Mouse (Mus musculus) heart, embryonic 12.5 days (tissue): ENCODE data around the gene Ces5a. TPM values are rescaled to one million over a fixed set of nuclear protein-coding genes. Genes with fewer than 3 reads are reported as not detected.
"Not testable (repeated sequence)": the region's sequence is repeated elsewhere in the genome, so short reads cannot be mapped to it uniquely, and the experiment has no call there.

Source experiments
- ATAC-seq: fragments of 200-750 bp; cut with Nextera tagmentation; 2 replicates; pipeline ENCODE4 v1.8.0; 2017; ENCODE audit warnings: moderate TSS enrichment, moderate library complexity; ENCODE audit not compliant: insufficient number of reproducible peaks, low FRiP score
- H3K27ac ChIP-seq: fragments of 300-500 bp; sonication (generic); 2 replicates; pipeline ENCODE4 v1.5.1; 2016; ENCODE audit warnings: mild to moderate bottlenecking, moderate library complexity; ENCODE audit not compliant: poor library complexity, severe bottlenecking
- H3K27me3 ChIP-seq: fragments of 300-500 bp; sonication (generic); replicated peaks from 2 replicates; pipeline ENCODE4 v1.6.1; 2016; ENCODE audit warnings: mild to moderate bottlenecking, moderate library complexity
- H3K36me3 ChIP-seq: fragments of 300-500 bp; sonication (generic); 2 replicates; pipeline ENCODE4 v1.6.1; 2016; ENCODE audit warnings: mild to moderate bottlenecking, moderate library complexity
- H3K4me1 ChIP-seq: fragments of 300-500 bp; sonication (generic); replicated peaks from 2 replicates; pipeline ENCODE4 v1.6.1; 2016; ENCODE audit warnings: mild to moderate bottlenecking
- H3K4me2 ChIP-seq: fragments of 300-500 bp; sonication (generic); 2 replicates; pipeline ENCODE4 v1.6.1; 2016; ENCODE audit warnings: mild to moderate bottlenecking, moderate library complexity
- H3K4me3 ChIP-seq: fragments of 300-500 bp; sonication (generic); 2 replicates; pipeline ENCODE4 v1.5.1; 2016; ENCODE audit warnings: mild to moderate bottlenecking
- H3K9ac ChIP-seq: fragments of 300-500 bp; sonication (generic); 2 replicates; pipeline ENCODE4 v1.6.1; 2016; ENCODE audit warnings: mild to moderate bottlenecking, moderate library complexity
- H3K9me3 ChIP-seq: fragments of 300-500 bp; sonication (generic); replicated peaks from 2 replicates; pipeline ENCODE4 v1.6.1; 2016; ENCODE audit warnings: mild to moderate bottlenecking, moderate library complexity
- WGBS: fragments of 180-500 bp; shearing (Covaris S2); methylation state at CpG from one replicate; pipeline ENCODE4 v1.1.7; 2016; 5-methylcytosine and 5-hydroxymethylcytosine counted together
- polyA plus RNA-seq: library from polyadenylated mRNA; unstranded; fragments of >200 nt; fragmentation: Nextera tagmentation; extraction: Ambion mirVana; gene quantifications from 2 replicates; pipeline ENCODE4 v1.2.1, GENCODE M21; 2016

Ces5a gene
- polyA plus RNA-seq, 1 experiment from 2014 or later, result 0.26 TPM

- Histone ChIP-seq H3K9ac (no peak overlapping the region), H3K4me2 (no peak overlapping the region), H3K27ac (no peak overlapping the region), H3K27me3 (no peaks in the 10 kb centered on the region), H3K4me3 (no peak overlapping the region), H3K9me3 (no peaks in the 10 kb centered on the region), H3K36me3 (no peaks in the 10 kb centered on the region), H3K4me1 (0 out of 2 replicates have a peak, but pooled peaks cover 2% of the 10 kb centered on the region)
- 79% methylated on average over 3 of the region's 3 CpGs for WGBS
- no peak for ATAC-seq
These were observed 25.6 kb upstream of the Ces5a start for GRCm38 (mm10) chr8:93561271-93561670.

- H3K27me3 ChIP-seq, result no peaks in the 10 kb centered on the region
- H3K9ac ChIP-seq, result no peak overlapping the region
- peaks cover 2% of the 10 kb centered on the region; the same call in 1 of the 2 replicates for H3K9me3 ChIP-seq
- H3K27ac ChIP-seq, result no peak overlapping the region
- no peaks in the 10 kb centered on the region for H3K36me3 ChIP-seq
- H3K4me1 ChIP-seq, result 0 out of 2 replicates have a peak, but pooled peaks cover 2% of the 10 kb centered on the region
- ATAC-seq, result no peak
- WGBS, result 65% methylated on average over 2 of the region's 2 CpGs
- no peak overlapping the region for H3K4me2 ChIP-seq
- H3K4me3 ChIP-seq, result no peak overlapping the region
These were observed 24.1 kb upstream of the Ces5a start for GRCm38 (mm10) chr8:93559696-93560095.

GRCm38 (mm10) chr8:93502634-93503033, 33.0 kb downstream of the Ces5a start:
- no peak overlapping the region for H3K4me2 ChIP-seq
- H3K9ac ChIP-seq, result no peak overlapping the region
- no peaks in the 10 kb centered on the region for H3K4me1 ChIP-seq
- no peaks in the 10 kb centered on the region for H3K9me3 ChIP-seq
- H3K4me3 ChIP-seq, result no peak overlapping the region
- no peak overlapping the region for H3K27ac ChIP-seq
- 0 out of 2 replicates have a peak, but pooled peaks cover 4% of the 10 kb centered on the region for H3K27me3 ChIP-seq
- no peak for ATAC-seq
- WGBS, result 77% methylated on average over 3 of the region's 3 CpGs
- no peaks in the 10 kb centered on the region for H3K36me3 ChIP-seq

GRCm38 (mm10) chr8:93499437-93499836, 36.2 kb downstream of the Ces5a start:
- Histone ChIP-seq H3K27me3 (0 out of 2 replicates have a peak, but pooled peaks cover 4% of the 10 kb centered on the region), H3K27ac (no peak overlapping the region), H3K4me3 (no peak overlapping the region), H3K4me1 (no peaks in the 10 kb centered on the region), H3K9ac (no peak overlapping the region), H3K9me3 (no peaks in the 10 kb centered on the region), H3K36me3 (no peaks in the 10 kb centered on the region), H3K4me2 (no peak overlapping the region)
- 38% methylated on average over 9 of the region's 9 CpGs for WGBS
- ATAC-seq, result no peak

- WGBS, result 21% methylated on average over 6 of the region's 6 CpGs
- H3K27me3 ChIP-seq, result 0 out of 2 replicates have a peak, but pooled peaks cover 4% of the 10 kb centered on the region
- no peak overlapping the region for H3K4me3 ChIP-seq
- no peak overlapping the region for H3K4me2 ChIP-seq
- H3K9ac ChIP-seq, result no peak overlapping the region
- H3K27ac ChIP-seq, result no peak overlapping the region
- no peak for ATAC-seq
- no peaks in the 10 kb centered on the region for H3K36me3 ChIP-seq
- no peaks in the 10 kb centered on the region for H3K9me3 ChIP-seq
- no peaks in the 10 kb centered on the region for H3K4me1 ChIP-seq
These were observed 40.3 kb downstream of the Ces5a start for GRCm38 (mm10) chr8:93495330-93495729.

GRCm38 (mm10) chr8:93488743-93489142, 46.9 kb downstream of the Ces5a start:
- Histone ChIP-seq H3K36me3 (no peaks in the 10 kb centered on the region), H3K4me3 (no peak overlapping the region), H3K4me2 (no peak overlapping the region), H3K27me3 (no peaks in the 10 kb centered on the region), H3K9ac (no peak overlapping the region), H3K4me1 (no peaks in the 10 kb centered on the region), H3K27ac (no peak overlapping the region), H3K9me3 (no peaks in the 10 kb centered on the region)
- no peak for ATAC-seq
- 16% methylated on average over 4 of the region's 4 CpGs for WGBS

GRCm38 (mm10) chr8:93478211-93478610, 57.4 kb downstream of the Ces5a start:
- Histone ChIP-seq H3K9ac (no peak overlapping the region), H3K27ac (no peak overlapping the region), H3K4me1 (no peaks in the 10 kb centered on the region), H3K27me3 (no peaks in the 10 kb centered on the region), H3K36me3 (no peaks in the 10 kb centered on the region), H3K4me3 (no peak overlapping the region), H3K4me2 (no peak overlapping the region), H3K9me3 (no peaks in the 10 kb centered on the region)
- WGBS, result 88% methylated on average over 3 of the region's 3 CpGs
- ATAC-seq, result no peak

- H3K4me3 ChIP-seq, H3K27ac ChIP-seq: not testable (repeated sequence)
These were observed 65.9 kb downstream of the Ces5a start for GRCm38 (mm10) chr8:93469733-93470132.

GRCm38 (mm10) chr8:93454258-93454877, 81.3 kb downstream of the Ces5a start:
- no peak overlapping the region for H3K4me3 ChIP-seq
- H3K4me2 ChIP-seq, result no peak overlapping the region
- H3K9ac ChIP-seq, result no peak overlapping the region
- 0 out of 2 replicates have a peak, but pooled peaks cover 5% of the 10 kb centered on the region for H3K9me3 ChIP-seq
- H3K27me3 ChIP-seq, result no peaks in the 10 kb centered on the region
- no peaks in the 10 kb centered on the region for H3K4me1 ChIP-seq
- no peaks in the 10 kb centered on the region for H3K36me3 ChIP-seq
- no peak overlapping the region for H3K27ac ChIP-seq
- ATAC-seq, result no peak
- WGBS, result 89% methylated on average over 12 of the region's 12 CpGs

More at GRCm38 (mm10) chr8:93469733-93470132, 65.9 kb downstream of the Ces5a start:
- not testable (repeated sequence) for H3K4me2 ChIP-seq, H3K36me3 ChIP-seq, H3K4me1 ChIP-seq, H3K9me3 ChIP-seq, H3K27me3 ChIP-seq, ATAC-seq, H3K9ac ChIP-seq
- 80% methylated on average over 16 of the region's 16 CpGs for WGBS

Other genes starting within 250 kb of the Ces5a start
- gene Ces1g, start 198.5 kb downstream of the Ces5a start, polyA plus RNA-seq, result not detected in 2 replicates
- gene Ces1h, start 156.1 kb downstream of the Ces5a start, polyA plus RNA-seq, result not detected in 2 replicates